Mouse (Mus musculus) embryonic facial prominence, embryonic 15.5 days (tissue): ENCODE measurements around the gene Fam189a1. TPM values are rescaled to one million over a fixed set of nuclear protein-coding genes. Genes with fewer than 3 reads are reported as not detected.

Source experiments
- ATAC-seq: fragments of 200-750 bp; cut with Nextera tagmentation; 2 replicates; pipeline ENCODE4 v1.8.0; 2017; ENCODE audit warnings: low read depth, moderate TSS enrichment; ENCODE audit not compliant: insufficient number of reproducible peaks, low FRiP score, low TSS enrichment
- H3K27ac ChIP-seq: fragments of 300-500 bp; sonication (generic); replicated peaks from 2 replicates; pipeline ENCODE4 v1.5.1; 2015; ENCODE audit warnings: mild to moderate bottlenecking, inconsistent platforms
- H3K27me3 ChIP-seq: fragments of 300-500 bp; sonication (generic); 2 replicates; pipeline ENCODE4 v1.6.1; 2015; ENCODE audit warnings: inconsistent platforms
- H3K36me3 ChIP-seq: fragments of 300-500 bp; sonication (generic); 2 replicates; pipeline ENCODE4 v1.6.1; 2015; ENCODE audit warnings: mild to moderate bottlenecking, inconsistent platforms
- H3K4me1 ChIP-seq: fragments of 300-500 bp; sonication (generic); 2 replicates; pipeline ENCODE4 v1.6.1; 2015; ENCODE audit warnings: inconsistent platforms
- H3K4me2 ChIP-seq: fragments of 300-500 bp; sonication (generic); replicated peaks from 2 replicates; pipeline ENCODE4 v1.6.1; 2015; ENCODE audit warnings: mild to moderate bottlenecking, inconsistent platforms
- H3K4me3 ChIP-seq: fragments of 300-500 bp; sonication (generic); replicated peaks from 2 replicates; pipeline ENCODE4 v1.5.1; 2015; ENCODE audit warnings: mild to moderate bottlenecking, inconsistent platforms
- H3K9ac ChIP-seq: fragments of 300-500 bp; sonication (generic); 2 replicates; pipeline ENCODE4 v1.6.1; 2015; ENCODE audit warnings: inconsistent platforms
- H3K9me3 ChIP-seq: fragments of 300-500 bp; sonication (generic); replicated peaks from 2 replicates; pipeline ENCODE4 v1.6.1; 2016; ENCODE audit warnings: inconsistent platforms
- WGBS: fragments of 180-500 bp; shearing (Covaris S2); methylation state at CpG from one replicate; pipeline ENCODE4 v1.1.7; 2015; 5-methylcytosine and 5-hydroxymethylcytosine counted together
- polyA plus RNA-seq: library from polyadenylated mRNA; unstranded; fragments of >200 nt; fragmentation: Nextera tagmentation; extraction: Ambion mirVana; gene quantifications from 2 replicates; pipeline ENCODE4 v1.2.1, GENCODE M21; 2015

Gene Fam189a1
- polyA plus RNA-seq, 1 experiment from 2014 or later: 4.8 TPM

DNA sequence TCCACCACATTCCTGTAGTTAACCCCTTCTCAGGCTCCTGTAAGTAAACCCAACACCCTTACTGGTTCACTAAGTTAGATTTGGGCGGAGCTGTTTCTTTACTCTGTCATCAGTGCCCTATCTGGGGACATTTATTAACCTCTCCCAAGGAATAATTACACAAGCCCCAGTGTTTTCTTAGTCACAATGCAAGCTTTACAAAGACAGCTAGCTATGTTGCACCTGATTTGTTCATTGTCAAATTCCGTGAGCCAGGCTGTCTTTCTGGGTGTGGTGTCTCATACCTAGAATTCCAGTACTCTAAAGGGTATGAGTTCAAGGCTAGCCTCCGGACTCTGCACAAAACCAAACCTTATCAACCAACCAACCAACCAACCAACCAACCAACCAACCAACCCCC is 250.9 kb downstream of the Fam189a1 start:
- no peaks in the 10 kb centered on the region for H3K27me3 ChIP-seq
- H3K9me3 ChIP-seq: no peaks in the 10 kb centered on the region
- no peak overlapping the region for H3K4me3 ChIP-seq
- no peaks in the 10 kb centered on the region for H3K4me1 ChIP-seq
- H3K27ac ChIP-seq: no peak overlapping the region
- no peak overlapping the region for H3K4me2 ChIP-seq
- H3K9ac ChIP-seq: no peak overlapping the region
- H3K36me3 ChIP-seq: no peaks in the 10 kb centered on the region
- WGBS: 84% methylated on average over 3 of the region's 3 CpGs
- ATAC-seq: no peak

DNA sequence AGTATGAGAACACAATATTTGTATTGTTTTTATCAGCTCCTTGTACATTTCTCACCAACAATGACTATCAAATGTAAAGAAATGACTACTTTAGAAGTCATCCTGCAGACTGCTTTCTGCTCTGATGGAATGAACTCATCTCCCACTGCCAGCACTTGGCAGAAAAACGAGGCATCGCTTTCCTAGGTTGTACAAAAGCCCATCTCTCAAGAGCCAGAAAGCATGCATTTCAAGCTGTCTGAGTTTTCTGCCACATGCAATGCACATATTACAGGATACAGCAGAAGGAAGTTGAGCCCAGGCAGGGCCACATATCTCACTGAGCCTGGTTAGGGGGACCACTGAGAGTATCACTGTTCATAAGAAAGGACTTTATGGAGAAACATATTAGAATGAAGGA is 256.1 kb downstream of the Fam189a1 start:
- H3K4me1 ChIP-seq: no peaks in the 10 kb centered on the region
- H3K9me3 ChIP-seq: no peaks in the 10 kb centered on the region
- H3K36me3 ChIP-seq: no peaks in the 10 kb centered on the region
- H3K4me2 ChIP-seq: no peak overlapping the region
- no peak overlapping the region for H3K4me3 ChIP-seq
- WGBS: 65% methylated on average over 2 of the region's 2 CpGs
- no peak overlapping the region for H3K9ac ChIP-seq
- no peak for ATAC-seq
- H3K27ac ChIP-seq: no peak overlapping the region
- no peaks in the 10 kb centered on the region for H3K27me3 ChIP-seq

DNA sequence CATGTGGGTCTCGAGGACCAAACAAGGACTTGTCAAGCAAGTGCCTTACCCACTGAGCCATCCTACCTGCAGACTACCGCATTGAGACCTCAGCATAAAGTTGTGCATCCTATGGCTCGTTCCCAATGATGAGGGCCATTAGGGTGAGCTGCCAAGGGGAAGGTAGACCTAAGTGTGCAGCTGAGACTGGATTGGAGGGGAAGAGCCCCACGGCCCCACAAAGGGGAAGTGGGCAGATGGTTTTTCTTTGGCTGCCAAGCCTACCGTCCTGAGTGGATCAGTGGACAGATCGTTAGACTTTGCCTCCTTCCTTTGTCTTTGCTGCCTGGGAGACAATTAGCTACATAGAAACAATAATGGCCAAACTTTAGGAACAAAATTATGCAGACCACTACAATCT is 259.8 kb downstream of the Fam189a1 start:
- H3K4me1 ChIP-seq: no peaks in the 10 kb centered on the region
- WGBS: 83% methylated on average over 6 of the region's 6 CpGs
- no peak for ATAC-seq
- no peak overlapping the region for H3K9ac ChIP-seq
- no peak overlapping the region for H3K4me2 ChIP-seq
- H3K4me3 ChIP-seq: no peak overlapping the region
- no peaks in the 10 kb centered on the region for H3K36me3 ChIP-seq
- no peaks in the 10 kb centered on the region for H3K9me3 ChIP-seq
- H3K27ac ChIP-seq: no peak overlapping the region
- H3K27me3 ChIP-seq: no peaks in the 10 kb centered on the region

DNA sequence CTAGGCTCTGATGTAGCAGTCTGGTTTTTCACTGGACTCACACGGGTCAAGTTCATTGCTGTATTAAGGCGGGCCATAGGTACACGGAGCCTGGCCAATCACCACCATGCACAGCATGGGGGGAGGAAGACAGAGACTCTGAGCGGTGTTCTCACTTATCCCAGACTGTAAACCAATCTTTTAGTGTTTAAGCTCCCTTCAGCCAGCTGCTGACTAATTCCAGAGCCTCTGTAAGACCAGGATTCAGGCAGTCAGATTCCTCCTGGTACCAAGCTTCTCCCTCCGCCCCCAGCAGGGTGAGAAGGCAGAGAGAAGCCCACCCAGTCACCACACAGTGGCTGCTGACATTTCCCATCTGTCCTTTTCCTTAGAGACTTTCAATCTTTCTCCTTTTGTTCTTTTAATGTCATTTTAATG is 260.7 kb downstream of the Fam189a1 start:
- Histone ChIP-seq H3K27me3 (no peaks in the 10 kb centered on the region), H3K4me3 (no peak overlapping the region), H3K4me1 (peaks cover under 1% of the 10 kb centered on the region; the same call in 1 of the 2 replicates), H3K9ac (no peak overlapping the region), H3K27ac (no peak overlapping the region), H3K36me3 (no peaks in the 10 kb centered on the region), H3K4me2 (no peak overlapping the region), H3K9me3 (no peaks in the 10 kb centered on the region)
- WGBS: 31% methylated on average over 5 of the region's 5 CpGs
- 0 out of 2 replicates have a peak, but pooled peaks have one; percentile 52 for ATAC-seq

DNA sequence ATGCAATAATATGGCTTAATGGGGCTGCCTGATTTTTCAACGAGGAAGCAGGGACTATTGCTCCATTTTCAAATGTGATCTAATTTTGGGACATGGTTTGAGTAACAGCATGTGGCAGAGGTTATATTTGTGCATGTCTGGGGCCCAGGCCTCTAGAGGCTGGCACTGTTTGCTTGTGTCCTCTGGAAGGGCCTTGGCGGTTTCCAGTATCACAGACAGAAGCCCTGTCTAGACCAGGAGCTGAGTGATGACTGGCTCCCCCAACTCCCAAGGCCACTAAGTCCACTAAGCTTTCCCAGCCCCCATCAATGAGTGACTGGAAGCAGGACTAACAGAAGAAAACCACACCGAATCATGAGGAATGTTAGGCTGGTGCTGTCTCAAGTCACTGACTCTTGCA is 265.2 kb downstream of the Fam189a1 start:
- Histone ChIP-seq H3K27me3 (no peaks in the 10 kb centered on the region), H3K9ac (no peak overlapping the region), H3K4me1 (peaks cover 3% of the 10 kb centered on the region; the same call in 1 of the 2 replicates), H3K4me3 (no peak overlapping the region), H3K9me3 (no peaks in the 10 kb centered on the region), H3K4me2 (no peak overlapping the region), H3K36me3 (no peaks in the 10 kb centered on the region), H3K27ac (no peak overlapping the region)
- ATAC-seq: no peak
- WGBS: 54% methylated on average over 3 of the region's 3 CpGs

DNA sequence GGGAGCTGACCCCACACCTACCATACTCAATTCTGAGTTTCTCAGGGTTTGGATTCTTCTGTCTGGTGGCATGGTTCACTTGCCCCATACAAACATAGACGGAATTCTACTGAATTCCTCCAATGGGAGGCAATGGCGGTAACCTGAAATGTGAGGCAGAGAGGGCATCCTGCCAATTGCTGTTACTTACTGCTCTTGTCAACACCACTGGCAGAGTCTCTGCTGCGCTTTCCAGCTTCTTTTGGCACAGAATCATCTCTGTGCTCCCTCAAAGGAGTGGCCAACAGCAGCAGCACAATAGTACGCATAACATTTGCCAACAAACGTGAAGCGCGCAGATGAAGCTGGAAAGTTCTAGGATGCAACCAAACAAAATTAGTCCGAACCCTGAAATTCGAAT is 266.5 kb downstream of the Fam189a1 start:
- H3K4me1 ChIP-seq: peaks cover 3% of the 10 kb centered on the region; the same call in 1 of the 2 replicates
- H3K27me3 ChIP-seq: no peaks in the 10 kb centered on the region
- H3K9me3 ChIP-seq: no peaks in the 10 kb centered on the region
- no peak overlapping the region for H3K9ac ChIP-seq
- H3K4me2 ChIP-seq: no peak overlapping the region
- WGBS: 54% methylated on average over 9 of the region's 9 CpGs
- no peak overlapping the region for H3K27ac ChIP-seq
- H3K4me3 ChIP-seq: no peak overlapping the region
- ATAC-seq: peak; percentile 57; the same call in 1 of the 2 replicates
- no peaks in the 10 kb centered on the region for H3K36me3 ChIP-seq

DNA sequence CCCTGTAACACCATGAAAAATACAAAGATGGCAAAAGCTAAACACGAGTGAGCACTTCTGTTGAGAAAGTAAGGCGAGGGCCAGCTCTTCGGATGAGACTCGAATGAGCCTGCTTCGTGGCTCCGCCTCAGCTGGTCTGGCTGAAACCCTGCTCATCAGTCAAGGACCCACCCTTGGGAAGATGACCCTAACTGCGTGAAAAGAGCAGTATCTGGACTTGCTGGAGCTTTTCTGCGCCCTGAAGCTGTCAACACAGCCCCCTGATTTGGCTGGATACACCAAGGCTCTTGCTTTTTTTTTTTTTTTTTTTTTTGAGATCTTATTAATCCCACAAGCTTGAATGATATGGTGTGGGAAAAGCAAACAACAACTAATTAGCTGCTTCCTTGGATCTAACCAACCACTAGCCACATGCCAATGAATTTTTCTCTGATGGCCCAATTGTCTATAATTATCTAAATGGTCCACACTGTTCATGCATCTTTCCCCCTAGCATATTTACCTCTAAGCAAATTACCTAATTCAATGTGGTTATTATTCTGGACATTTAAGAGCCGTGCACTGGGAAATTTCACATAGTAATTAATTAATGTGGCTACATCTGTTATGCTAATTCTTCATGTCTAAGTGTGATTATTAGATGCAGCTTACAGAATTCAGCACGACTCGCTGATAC is 272.0 kb downstream of the Fam189a1 start:
- Histone ChIP-seq H3K36me3 (no peaks in the 10 kb centered on the region), H3K27ac (no peak overlapping the region), H3K9me3 (no peaks in the 10 kb centered on the region), H3K4me1 (0 out of 2 replicates have a peak, but pooled peaks cover 2% of the 10 kb centered on the region), H3K27me3 (no peaks in the 10 kb centered on the region), H3K9ac (no peak overlapping the region), H3K4me2 (no peak overlapping the region), H3K4me3 (no peak overlapping the region)
- ATAC-seq: no peak
- 65% methylated on average over 11 of the region's 11 CpGs for WGBS

DNA sequence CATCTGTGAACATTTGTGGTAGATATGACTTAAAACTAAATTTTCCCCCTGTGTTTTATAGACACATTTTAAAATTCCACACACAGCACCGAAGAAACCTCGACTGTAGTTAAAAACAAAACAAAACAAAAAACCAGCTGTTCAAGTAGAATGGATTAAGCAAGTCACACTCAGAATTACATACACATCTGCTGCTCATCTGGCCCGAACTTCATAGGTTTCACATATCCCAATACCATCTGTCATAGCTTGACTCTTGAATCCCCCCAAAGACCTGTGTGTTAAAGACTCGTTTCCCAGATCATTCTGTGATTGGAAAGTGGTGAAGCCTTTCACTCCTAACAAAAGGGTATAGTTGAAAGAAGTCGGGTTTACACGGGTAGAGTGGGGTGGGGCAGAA is 274.1 kb downstream of the Fam189a1 start:
- H3K9me3 ChIP-seq: no peaks in the 10 kb centered on the region
- H3K27ac ChIP-seq: no peak overlapping the region
- no peak overlapping the region for H3K4me3 ChIP-seq
- H3K9ac ChIP-seq: no peak overlapping the region
- 33% methylated on average over 6 of the region's 6 CpGs for WGBS
- no peak; the same call in 1 of the 2 replicates for ATAC-seq
- H3K36me3 ChIP-seq: no peaks in the 10 kb centered on the region
- 0 out of 2 replicates have a peak, but pooled peaks cover 2% of the 10 kb centered on the region for H3K4me1 ChIP-seq
- no peaks in the 10 kb centered on the region for H3K27me3 ChIP-seq
- no peak overlapping the region for H3K4me2 ChIP-seq

DNA sequence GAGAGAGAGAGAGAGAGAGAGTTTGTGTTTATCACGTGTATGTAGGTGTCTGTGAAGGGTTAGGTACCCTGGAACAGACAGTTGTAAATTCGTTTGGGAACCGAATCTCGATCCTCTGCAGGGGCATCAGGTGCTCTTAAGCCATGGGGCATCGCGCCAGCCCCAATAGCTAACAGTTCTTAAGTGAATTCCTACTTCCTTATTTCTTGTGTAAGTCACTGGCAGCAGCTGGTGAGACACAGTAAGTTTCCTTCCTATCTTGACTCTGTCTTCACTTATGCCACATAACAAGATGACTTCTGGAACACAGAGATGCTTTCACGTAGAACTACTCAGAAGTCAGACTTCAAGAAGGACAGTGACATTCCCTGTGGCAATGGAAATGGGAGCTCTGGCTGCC is 275.0 kb downstream of the Fam189a1 start:
- Histone ChIP-seq H3K9ac (no peak overlapping the region), H3K4me2 (no peak overlapping the region), H3K27me3 (no peaks in the 10 kb centered on the region), H3K36me3 (no peaks in the 10 kb centered on the region), H3K27ac (no peak overlapping the region), H3K4me3 (no peak overlapping the region), H3K4me1 (0 out of 2 replicates have a peak, but pooled peaks cover 2% of the 10 kb centered on the region), H3K9me3 (no peaks in the 10 kb centered on the region)
- ATAC-seq: no peak
- WGBS: 64% methylated on average over 7 of the region's 7 CpGs

DNA sequence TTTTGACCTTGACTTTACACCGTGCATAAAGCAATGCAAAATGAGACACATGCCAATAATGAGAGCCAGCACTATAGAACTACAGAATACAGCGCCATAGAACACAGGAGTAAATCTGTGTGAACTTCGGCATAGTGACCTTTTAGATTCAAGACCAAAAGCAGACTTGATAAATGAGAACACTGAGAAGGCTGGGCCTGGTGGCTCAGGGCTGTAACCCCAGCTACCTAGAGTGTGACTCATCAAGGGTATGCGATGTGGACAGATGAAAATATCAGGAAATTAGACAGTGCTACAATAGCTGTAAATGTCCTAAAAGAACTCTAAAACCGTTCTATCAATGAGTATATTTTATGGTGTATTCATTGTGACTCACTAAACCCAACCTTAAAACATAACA is 276.0 kb downstream of the Fam189a1 start:
- no peak for ATAC-seq
- WGBS: 63% methylated on average over 5 of the region's 5 CpGs
- no peak overlapping the region for H3K9ac ChIP-seq
- no peaks in the 10 kb centered on the region for H3K9me3 ChIP-seq
- no peaks in the 10 kb centered on the region for H3K27me3 ChIP-seq
- H3K27ac ChIP-seq: no peak overlapping the region
- no peak overlapping the region for H3K4me2 ChIP-seq
- H3K36me3 ChIP-seq: no peaks in the 10 kb centered on the region
- no peak overlapping the region for H3K4me3 ChIP-seq
- 0 out of 2 replicates have a peak, but pooled peaks cover 2% of the 10 kb centered on the region for H3K4me1 ChIP-seq

DNA sequence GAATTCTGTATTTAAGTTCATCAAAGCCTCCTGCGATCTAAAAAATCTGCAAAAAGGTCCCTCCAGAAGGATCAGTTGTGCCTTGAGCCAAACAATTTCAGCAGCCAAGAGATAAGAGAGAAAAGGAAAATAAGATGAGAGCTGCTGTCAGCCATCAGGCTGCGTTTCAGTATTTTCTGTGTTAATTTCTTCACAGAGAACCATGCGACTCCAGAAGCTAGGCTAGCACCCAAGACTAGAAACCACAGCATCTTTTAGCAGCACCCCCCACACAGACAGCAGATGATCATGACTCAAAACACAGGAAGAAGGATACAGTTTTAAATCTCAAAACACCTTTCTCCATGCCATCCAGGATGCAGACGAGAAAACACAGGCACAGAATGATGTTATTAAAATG is 281.4 kb downstream of the Fam189a1 start:
- 86% methylated on average over 4 of the region's 4 CpGs for WGBS

DNA sequence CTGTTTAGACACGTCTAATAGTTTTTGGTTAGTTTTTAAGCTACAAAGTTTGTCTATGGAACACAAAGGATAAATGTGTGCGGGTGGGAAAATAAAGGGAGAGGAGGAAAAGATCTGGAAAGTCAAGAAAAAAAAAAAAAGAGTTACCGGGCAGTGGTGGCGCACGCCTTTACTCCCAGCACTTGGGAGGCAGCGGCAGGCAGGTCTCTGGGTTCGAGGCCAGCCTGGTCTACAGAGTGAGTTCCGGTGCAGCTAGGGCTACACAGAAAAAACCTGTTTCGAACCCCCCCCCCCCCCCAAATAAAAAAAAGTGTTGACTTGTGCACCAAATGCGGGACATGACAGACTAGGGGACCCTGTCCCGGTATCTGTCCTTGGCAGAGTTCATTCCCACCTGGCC is 283.1 kb downstream of the Fam189a1 start:
- Histone ChIP-seq H3K4me3 (peak overlapping the region; percentile 99), H3K9ac (no peak overlapping the region), H3K9me3 (no peaks in the 10 kb centered on the region), H3K4me1 (peaks cover 16% of the 10 kb centered on the region), H3K4me2 (peak overlapping the region; percentile 64), H3K36me3 (no peaks in the 10 kb centered on the region), H3K27ac (peak overlapping the region; percentile 97), H3K27me3 (no peaks in the 10 kb centered on the region)
- no peak for ATAC-seq
- WGBS: 27% methylated on average over 11 of the region's 11 CpGs

More for the DNA sequence above, 281.4 kb downstream of the Fam189a1 start:
- Histone ChIP-seq H3K9me3 (no peaks in the 10 kb centered on the region), H3K4me2 (no peak overlapping the region), H3K27me3 (no peaks in the 10 kb centered on the region), H3K36me3 (no peaks in the 10 kb centered on the region), H3K4me3 (no peak overlapping the region), H3K4me1 (peaks cover 11% of the 10 kb centered on the region), H3K9ac (no peak overlapping the region), H3K27ac (no peak overlapping the region)
- no peak for ATAC-seq
